Mouse (Mus musculus) liver, postnatal 0 days (tissue): ENCODE measurements around the gene Kirrel3. TPM values are rescaled to one million over a fixed set of nuclear protein-coding genes. Genes with fewer than 3 reads are reported as not detected.
A peak's percentile ranks its signal among the peaks of the same experiment; 100 is the strongest.

Experiments used
- ATAC-seq: fragments of 200-750 bp; cut with Nextera tagmentation; 2 replicates; pipeline ENCODE4 v1.8.0; 2017; ENCODE audit warnings: mild to moderate bottlenecking, moderate library complexity
- DNase-seq: peaks from one replicate; pipeline ENCODE4 v3.0.0-alpha.2; 2016
- H3K27ac ChIP-seq: fragments of 300-500 bp; sonication (generic); 2 replicates; pipeline ENCODE4 v1.5.1; 2014; ENCODE audit warnings: antibody characterized with exemption, moderate library complexity, mild to moderate bottlenecking, low read depth
- H3K27me3 ChIP-seq: fragments of 300-500 bp; sonication (generic); 2 replicates; pipeline ENCODE4 v1.6.1; 2014; ENCODE audit warnings: low read length, control low read depth, mixed read lengths; ENCODE audit not compliant: insufficient read depth
- H3K36me3 ChIP-seq: fragments of 300-500 bp; sonication (generic); replicated peaks from 2 replicates; pipeline ENCODE4 v1.6.1; 2014; ENCODE audit warnings: mild to moderate bottlenecking, control low read depth, low read length, moderate library complexity, mixed read lengths; ENCODE audit not compliant: insufficient read depth
- H3K4me1 ChIP-seq: fragments of 300-500 bp; sonication (generic); 2 replicates; pipeline ENCODE4 v1.6.1; 2014; ENCODE audit warnings: antibody characterized with exemption, mild to moderate bottlenecking, control low read depth; ENCODE audit not compliant: insufficient read depth
- H3K4me2 ChIP-seq: fragments of 300-500 bp; sonication (generic); 2 replicates; pipeline ENCODE4 v1.6.1; 2014; ENCODE audit warnings: low read depth, mild to moderate bottlenecking, low read length, moderate library complexity, mixed read lengths
- H3K4me3 ChIP-seq: fragments of 300-500 bp; sonication (generic); 2 replicates; pipeline ENCODE4 v1.5.1; 2014; ENCODE audit warnings: low read depth, low read length
- H3K9ac ChIP-seq: fragments of 300-500 bp; sonication (generic); replicated peaks from 2 replicates; pipeline ENCODE4 v1.6.1; 2014; ENCODE audit warnings: mild to moderate bottlenecking, moderate library complexity
- H3K9me3 ChIP-seq: fragments of 300-500 bp; sonication (generic); 2 replicates; pipeline ENCODE4 v1.6.1; 2016; ENCODE audit warnings: mild to moderate bottlenecking, control low read depth, low read length, mixed read lengths
- CTCF ChIP-seq: sonication (generic); IDR thresholded peaks from 2 replicates; pipeline ENCODE4 v1.5.1; 2016; ENCODE audit warnings: antibody characterized with exemption, low read depth
- EP300 ChIP-seq: IDR thresholded peaks from 2 replicates; pipeline ENCODE4 v1.6.1; 2016; ENCODE audit warnings: antibody characterized with exemption, low read depth, mild to moderate bottlenecking
- WGBS: fragments of 180-500 bp; shearing (Covaris S2); extraction: QIAGEN DNeasy Blood & Tissue Kit; methylation state at CpG from one replicate; pipeline ENCODE4 v1.1.7; 2014; ENCODE audit not compliant: insufficient replicate concordance; 5-methylcytosine and 5-hydroxymethylcytosine counted together
- polyA plus RNA-seq: library from polyadenylated mRNA; unstranded; fragments of >200 nt; fragmentation: Nextera tagmentation; extraction: Ambion mirVana; gene quantifications from 2 replicates; pipeline ENCODE4 v1.2.1, GENCODE M21; 2015

The Kirrel3 gene
- polyA plus RNA-seq, 1 experiment from 2014 or later, result 0.07 TPM

DNA sequence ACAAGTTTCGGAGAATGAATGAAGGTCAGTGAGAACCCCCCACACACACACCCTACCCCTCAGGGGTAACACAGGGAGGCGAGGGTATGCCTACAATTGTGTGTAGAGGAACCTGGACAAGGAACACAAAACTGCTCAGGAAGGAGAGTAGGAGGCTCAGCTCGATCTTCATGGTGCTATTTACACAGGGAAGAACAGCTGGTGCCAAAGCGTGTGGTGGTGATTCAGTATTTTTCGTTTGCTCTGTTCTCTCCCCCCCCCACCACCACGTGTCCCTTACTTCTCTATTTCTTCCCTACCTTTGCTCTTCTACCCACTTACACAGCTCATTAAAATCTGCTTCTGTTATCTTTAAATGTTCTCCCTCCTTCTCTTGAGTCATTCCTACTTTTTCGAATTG lies 426.1 kb downstream of the Kirrel3 start:
- H3K36me3 ChIP-seq, result no peaks in the 10 kb centered on the region
- H3K9me3 ChIP-seq, result no peaks in the 10 kb centered on the region
- no peak overlapping the region for H3K4me2 ChIP-seq
- DNase-seq (no peak), ATAC-seq (no peak)
- 68% methylated on average over 7 of the region's 7 CpGs for WGBS
- no peak overlapping the region for H3K4me3 ChIP-seq
- H3K4me1 ChIP-seq, result no peaks in the 10 kb centered on the region
- H3K27ac ChIP-seq, result no peak overlapping the region
- no peak overlapping the region for H3K9ac ChIP-seq
- no peaks in the 10 kb centered on the region for H3K27me3 ChIP-seq
- TF ChIP-seq EP300 (no peak), CTCF (no peak)

DNA sequence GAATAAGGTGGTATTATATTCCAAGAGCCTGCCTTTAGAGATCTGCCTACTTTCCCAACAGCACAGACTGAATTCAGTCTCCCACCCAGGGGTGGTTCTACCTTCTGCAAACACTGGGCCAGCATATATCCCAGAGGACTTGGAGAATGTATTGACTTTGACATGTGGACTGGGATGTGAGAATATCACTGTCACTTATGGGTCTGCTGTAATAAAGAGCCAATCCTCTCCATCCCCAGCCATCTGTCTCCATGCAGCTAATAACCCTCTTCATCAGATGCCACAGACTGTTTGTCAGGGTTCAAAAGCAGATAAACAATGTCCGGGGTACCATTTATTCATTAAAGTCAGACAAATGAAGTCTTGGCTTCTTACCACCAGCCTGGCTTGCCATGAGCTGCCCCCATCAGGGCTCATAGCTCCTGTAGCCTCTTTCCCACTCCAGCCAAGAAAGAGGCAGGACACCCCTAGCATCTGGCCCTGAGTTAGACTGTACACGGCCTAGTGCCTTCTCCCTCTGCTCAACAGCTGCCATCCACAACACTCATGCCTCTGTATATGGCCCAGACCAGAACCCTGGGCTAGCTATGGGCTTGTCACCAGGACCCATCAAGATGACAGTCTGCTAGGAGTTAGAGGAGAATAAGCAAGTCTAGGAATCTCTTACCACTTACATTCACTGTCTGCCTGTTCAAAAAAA lies 426.7 kb downstream of the Kirrel3 start:
- Histone ChIP-seq H3K9me3 (no peaks in the 10 kb centered on the region), H3K4me2 (no peak overlapping the region), H3K27ac (no peak overlapping the region), H3K36me3 (no peaks in the 10 kb centered on the region), H3K4me1 (no peaks in the 10 kb centered on the region), H3K27me3 (no peaks in the 10 kb centered on the region), H3K4me3 (no peak overlapping the region), H3K9ac (no peak overlapping the region)
- no peak for DNase-seq
- TF ChIP-seq CTCF (no peak), EP300 (no peak)
- ATAC-seq, result no peak
- 62% methylated on average over 2 of the region's 2 CpGs for WGBS

DNA sequence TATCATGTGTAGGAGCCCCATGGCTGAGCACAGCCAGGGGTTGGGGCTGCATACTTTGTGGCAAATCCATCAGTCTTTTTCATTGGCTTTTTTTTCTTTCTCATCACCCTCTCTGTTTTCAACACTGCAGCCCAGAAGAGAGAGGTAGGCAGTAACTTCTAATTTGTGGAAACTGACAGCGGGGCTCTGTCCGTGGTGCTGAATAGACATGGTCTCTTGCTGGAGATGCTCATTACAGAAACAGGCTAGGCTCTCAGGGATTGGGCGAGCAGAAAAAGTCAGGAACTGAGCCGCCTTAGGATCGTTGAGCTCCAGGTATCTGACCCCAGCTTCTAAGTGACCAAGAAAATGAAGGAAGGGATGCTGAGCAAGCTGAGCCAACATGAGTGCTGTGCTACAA lies 427.3 kb downstream of the Kirrel3 start:
- H3K36me3 ChIP-seq, result no peaks in the 10 kb centered on the region
- no peaks in the 10 kb centered on the region for H3K27me3 ChIP-seq
- no peak overlapping the region for H3K4me3 ChIP-seq
- H3K9ac ChIP-seq, result no peak overlapping the region
- H3K9me3 ChIP-seq, result no peaks in the 10 kb centered on the region
- no peak overlapping the region for H3K27ac ChIP-seq
- WGBS, result 6% methylated on average over 5 of the region's 5 CpGs
- DNase-seq (peak; percentile 47), ATAC-seq (no peak)
- H3K4me1 ChIP-seq, result no peaks in the 10 kb centered on the region
- no peak overlapping the region for H3K4me2 ChIP-seq
- TF ChIP-seq EP300 (no peak), CTCF (no peak)

DNA sequence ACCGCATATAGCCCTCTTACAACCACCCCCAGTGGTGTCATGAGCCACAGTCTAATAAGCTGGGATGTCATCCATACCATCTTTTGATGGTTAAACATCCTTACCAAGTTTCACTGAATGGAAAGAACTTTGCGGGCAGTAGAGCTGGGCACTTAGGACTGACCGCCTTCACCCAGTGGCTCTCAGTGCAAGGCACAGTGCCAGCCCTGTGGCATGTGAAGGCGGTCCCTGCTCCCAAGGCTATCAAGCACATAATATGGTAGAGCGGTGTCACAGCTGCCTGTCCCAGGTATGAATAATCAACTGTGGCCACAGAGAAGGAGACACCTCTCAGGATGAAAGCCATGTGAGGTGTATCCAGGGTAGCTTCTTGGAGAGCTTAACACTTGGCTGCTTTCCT lies 433.3 kb downstream of the Kirrel3 start:
- H3K4me1 ChIP-seq, result no peaks in the 10 kb centered on the region
- H3K4me2 ChIP-seq, result no peak overlapping the region
- no peaks in the 10 kb centered on the region for H3K36me3 ChIP-seq
- DNase-seq, result no peak
- H3K4me3 ChIP-seq, result no peak overlapping the region
- no peaks in the 10 kb centered on the region for H3K27me3 ChIP-seq
- TF ChIP-seq CTCF, result no peak
- no peak for TF ChIP-seq EP300
- 91% methylated on average over 5 of the region's 5 CpGs for WGBS
- no peak overlapping the region for H3K9ac ChIP-seq
- no peak for ATAC-seq
- H3K9me3 ChIP-seq, result no peaks in the 10 kb centered on the region
- H3K27ac ChIP-seq, result no peak overlapping the region

DNA sequence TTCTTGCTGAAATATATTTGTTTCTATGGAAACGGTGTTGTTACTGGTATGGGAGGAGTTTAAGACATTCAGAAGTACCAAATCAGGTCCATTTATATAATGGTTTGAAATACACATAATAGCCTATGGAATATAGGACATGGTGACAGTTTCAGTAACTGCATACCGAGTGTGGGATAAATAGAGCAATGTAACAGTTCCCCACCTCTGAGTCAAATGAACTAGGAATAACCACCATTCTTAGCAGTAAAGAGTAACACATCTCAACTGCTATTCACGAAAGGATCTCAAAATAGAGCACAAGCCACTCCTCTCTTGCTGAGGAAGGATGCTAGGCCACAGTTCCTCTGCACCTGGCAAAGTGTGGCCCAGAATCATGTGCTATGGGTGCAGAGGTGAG lies 434.4 kb downstream of the Kirrel3 start:
- no peak overlapping the region for H3K4me2 ChIP-seq
- no peaks in the 10 kb centered on the region for H3K9me3 ChIP-seq
- H3K27me3 ChIP-seq, result no peaks in the 10 kb centered on the region
- no peak overlapping the region for H3K27ac ChIP-seq
- no peaks in the 10 kb centered on the region for H3K4me1 ChIP-seq
- H3K4me3 ChIP-seq, result no peak overlapping the region
- no peak for TF ChIP-seq EP300
- TF ChIP-seq CTCF, result no peak
- 61% methylated on average over 3 of the region's 3 CpGs for WGBS
- DNase-seq (no peak), ATAC-seq (no peak)
- no peaks in the 10 kb centered on the region for H3K36me3 ChIP-seq
- H3K9ac ChIP-seq, result no peak overlapping the region

DNA sequence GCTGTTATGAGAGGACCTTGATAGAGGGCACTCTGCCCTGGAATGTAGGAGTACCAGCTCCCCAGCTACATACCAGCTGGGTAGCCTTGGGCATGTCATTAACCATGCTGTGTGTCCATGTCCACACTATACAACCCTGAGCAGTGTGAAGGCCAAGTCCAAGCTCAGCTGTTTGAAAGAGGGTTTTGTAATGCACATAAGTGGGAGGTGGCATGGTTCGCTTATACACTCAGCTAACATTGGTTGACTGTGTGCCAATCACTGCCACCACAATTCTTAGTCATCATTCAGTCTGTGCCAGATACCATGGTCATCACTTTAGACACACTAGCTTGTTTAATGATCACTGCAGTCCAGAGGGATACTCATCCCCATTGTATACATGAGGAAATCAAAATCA lies 436.2 kb downstream of the Kirrel3 start:
- no peak overlapping the region for H3K9ac ChIP-seq
- 62% methylated on average over 1 of the region's 1 CpGs for WGBS
- TF ChIP-seq CTCF (no peak), EP300 (no peak)
- no peak overlapping the region for H3K4me2 ChIP-seq
- H3K4me3 ChIP-seq, result no peak overlapping the region
- no peaks in the 10 kb centered on the region for H3K4me1 ChIP-seq
- no peaks in the 10 kb centered on the region for H3K9me3 ChIP-seq
- H3K27me3 ChIP-seq, result no peaks in the 10 kb centered on the region
- no peak overlapping the region for H3K27ac ChIP-seq
- no peaks in the 10 kb centered on the region for H3K36me3 ChIP-seq
- DNase-seq (no peak), ATAC-seq (no peak)

DNA sequence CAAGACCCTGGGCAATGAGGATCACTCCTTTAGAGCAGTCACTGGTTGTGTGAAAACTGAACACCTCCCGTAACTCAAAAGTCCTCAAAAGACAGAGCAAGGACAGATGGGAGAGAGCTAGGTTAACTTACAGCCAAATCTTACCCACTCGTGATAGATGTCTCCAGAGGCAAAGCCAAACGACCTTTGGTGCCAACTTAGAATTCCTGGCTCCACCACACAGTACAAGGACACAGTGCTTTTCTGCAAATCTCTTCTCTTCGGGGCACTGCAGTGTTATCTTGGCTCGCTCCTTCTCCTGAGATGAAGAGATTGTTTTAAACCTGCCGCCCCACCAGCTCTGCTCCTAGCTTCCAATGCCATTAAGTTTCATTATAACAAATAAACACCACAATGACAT lies 437.0 kb downstream of the Kirrel3 start:
- WGBS, result 59% methylated on average over 6 of the region's 6 CpGs

More for the DNA sequence above, 437.0 kb downstream of the Kirrel3 start:
- Histone ChIP-seq H3K4me1 (no peaks in the 10 kb centered on the region), H3K4me3 (no peak overlapping the region), H3K9ac (no peak overlapping the region), H3K27me3 (no peaks in the 10 kb centered on the region), H3K9me3 (no peaks in the 10 kb centered on the region), H3K4me2 (no peak overlapping the region), H3K36me3 (no peaks in the 10 kb centered on the region), H3K27ac (no peak overlapping the region)
- ATAC-seq (no peak), DNase-seq (no peak)
- TF ChIP-seq EP300 (no peak), CTCF (no peak)
